Mouse (Mus musculus) neutrophil, adult 5-6 weeks (primary cell): Measurements from ENCODE around the gene Leprot. TPM values are rescaled to one million over a fixed set of nuclear protein-coding genes. Genes with fewer than 3 reads are reported as not detected.

Source experiments
- ATAC-seq: fragments of 151-379, 151-347 bp; 2 replicates; pipeline ENCODE4 v1.8.0; 2017; ENCODE audit warnings: mild to moderate bottlenecking, moderate TSS enrichment; ENCODE audit not compliant: insufficient number of reproducible peaks, poor library complexity, low FRiP score, severe bottlenecking; ENCODE audit errors: extremely low read depth
- total RNA-seq: library from RNA; stranded (forward); fragments of 200-1000 nt; gene quantifications from 2 replicates; pipeline ENCODE4 v1.2.3, GENCODE M21; 2017

The Leprot gene
- total RNA-seq, 1 experiment from 2014 or later = 39.5 TPM

GRCm38 (mm10) chr4:101656056-101656455 is 8.5 kb downstream of the Leprot start:
- ATAC-seq = no peak

GRCm38 (mm10) chr4:101656956-101657570 is 9.5 kb downstream of the Leprot start:
- no peak for ATAC-seq

- ATAC-seq = no peak
These were observed 16.7 kb downstream of the Leprot start for GRCm38 (mm10) chr4:101664160-101664750.

DNA sequence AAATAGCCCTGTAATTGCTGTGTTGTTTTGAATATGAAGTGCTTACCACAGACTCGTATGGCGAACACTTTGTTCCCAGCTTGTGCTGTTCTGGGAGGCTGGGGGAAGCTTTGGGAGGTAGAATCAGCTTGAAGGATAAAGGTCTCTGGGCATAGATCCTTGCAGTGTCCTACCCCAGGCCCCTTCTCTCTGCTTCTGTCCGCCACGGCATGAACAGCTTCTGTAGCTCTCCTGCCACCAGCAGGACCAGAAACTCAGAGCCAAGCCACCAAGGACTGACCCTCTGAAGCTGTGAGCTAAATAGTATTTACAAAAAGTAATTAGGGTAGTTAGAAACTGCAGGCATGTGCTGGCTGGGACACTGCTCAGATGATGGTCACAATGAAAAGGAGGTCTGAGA is 17.2 kb downstream of the Leprot start:
- ATAC-seq = no peak

- ATAC-seq = no peak
These were observed 21.6 kb downstream of the Leprot start for GRCm38 (mm10) chr4:101669161-101669560.

DNA sequence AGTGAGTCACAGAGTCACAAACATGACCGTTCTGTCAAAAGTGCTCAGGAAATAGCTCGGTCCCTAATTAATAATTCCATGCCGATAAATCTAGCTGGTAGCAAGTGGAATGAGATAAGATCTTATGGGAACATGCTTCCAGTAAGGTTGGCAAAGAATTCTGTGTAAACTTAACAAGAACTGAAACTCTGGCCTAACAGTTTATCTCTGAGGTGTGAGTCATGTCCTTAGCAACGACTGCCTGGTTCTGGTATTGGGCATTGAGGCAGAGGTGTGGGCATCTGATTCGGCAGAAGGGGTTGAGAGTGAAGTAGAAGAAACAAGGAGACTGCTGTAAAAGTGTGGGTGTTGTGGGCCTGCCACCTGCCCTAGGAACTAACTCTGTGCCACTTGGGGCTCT is 22.3 kb downstream of the Leprot start:
- no peak for ATAC-seq

DNA sequence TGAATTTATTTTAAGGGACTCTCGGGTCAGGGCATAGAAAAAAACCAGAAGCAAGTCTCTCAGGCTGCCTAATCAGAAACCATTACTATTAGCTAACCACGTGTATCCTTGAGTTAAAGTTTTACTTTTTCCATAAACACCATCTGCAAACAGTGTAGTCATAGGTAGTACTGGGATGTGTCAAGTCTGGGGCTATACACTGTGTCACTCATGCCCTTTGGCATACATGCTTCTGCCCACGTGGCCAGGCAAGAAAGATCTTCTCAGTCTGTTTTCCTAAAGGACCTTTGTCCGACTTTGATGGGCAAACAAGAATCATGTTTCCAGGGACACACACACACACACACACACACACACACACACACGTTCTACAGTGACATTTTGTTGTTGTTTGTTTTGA is 27.3 kb downstream of the Leprot start:
- ATAC-seq = no peak

- ATAC-seq = no peak
These were observed 28.2 kb downstream of the Leprot start for GRCm38 (mm10) chr4:101675726-101676125.

DNA sequence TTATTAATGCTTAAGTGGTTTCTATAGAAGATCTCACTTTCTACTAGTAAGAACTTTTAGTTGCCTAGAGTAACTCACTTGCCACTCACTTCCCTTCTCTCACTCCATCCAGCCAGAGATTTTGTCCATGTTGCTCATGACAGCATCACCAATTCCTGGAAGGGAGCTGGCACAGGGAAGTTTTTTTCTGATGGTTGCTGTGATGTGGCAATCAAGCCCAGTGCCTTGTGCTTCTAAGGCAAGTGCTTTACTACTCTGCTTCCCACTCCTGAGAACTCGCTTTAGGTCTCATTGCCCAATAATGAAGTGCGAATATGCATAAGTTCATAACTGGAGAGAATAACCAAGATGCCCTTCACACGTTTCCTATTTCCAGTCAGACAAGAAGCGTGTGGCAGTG is 35.1 kb downstream of the Leprot start:
- ATAC-seq = no peak

DNA sequence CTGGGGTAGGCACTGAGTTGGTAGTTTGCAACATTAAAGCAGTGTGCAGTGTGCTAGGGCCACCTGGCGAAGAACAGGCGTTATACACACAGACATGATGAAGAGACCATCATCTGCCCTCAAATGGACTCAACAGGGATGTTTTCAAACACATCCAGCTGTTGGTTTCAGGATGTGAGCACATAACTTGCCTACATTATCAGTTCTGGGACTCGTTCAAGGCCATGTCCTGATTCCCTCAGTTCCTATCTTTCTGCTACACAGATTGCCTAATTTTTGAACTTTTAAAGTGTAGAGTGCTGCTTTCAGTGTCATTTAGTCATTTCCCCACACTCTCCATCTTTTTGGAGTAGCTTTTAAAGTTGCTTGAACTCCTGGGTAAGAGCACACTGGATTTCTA is 35.6 kb downstream of the Leprot start:
- ATAC-seq = no peak

GRCm38 (mm10) chr4:101684821-101685220 is 37.3 kb downstream of the Leprot start:
- ATAC-seq = no peak

DNA sequence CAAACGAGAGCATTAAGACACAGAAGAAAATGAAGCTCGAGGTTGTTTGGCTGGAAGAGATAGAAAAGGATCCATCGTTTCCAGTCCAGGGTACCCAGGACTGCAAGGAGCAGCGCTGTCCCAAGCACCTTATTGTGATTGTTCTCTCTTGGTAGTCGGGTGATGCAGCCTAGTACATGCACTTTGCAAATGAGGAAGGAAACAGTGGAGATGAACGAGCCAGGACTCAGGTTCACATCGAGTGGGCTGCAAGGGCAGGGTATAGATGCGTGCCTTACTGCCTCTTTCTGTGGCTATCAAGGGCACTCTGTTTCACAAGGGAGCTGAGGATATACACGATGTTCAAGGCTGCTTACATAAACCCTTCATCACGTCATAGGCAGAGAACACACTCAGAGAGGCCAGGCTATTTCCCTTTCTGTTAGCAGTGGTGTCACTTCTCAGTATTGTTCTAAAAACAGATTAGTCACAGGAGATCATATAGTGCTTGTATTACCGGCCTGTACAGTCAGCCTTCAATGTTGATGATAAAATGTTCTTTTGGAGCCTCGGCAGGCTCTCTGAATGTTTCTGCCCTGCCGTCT is 38.8 kb downstream of the Leprot start:
- no peak for ATAC-seq

DNA sequence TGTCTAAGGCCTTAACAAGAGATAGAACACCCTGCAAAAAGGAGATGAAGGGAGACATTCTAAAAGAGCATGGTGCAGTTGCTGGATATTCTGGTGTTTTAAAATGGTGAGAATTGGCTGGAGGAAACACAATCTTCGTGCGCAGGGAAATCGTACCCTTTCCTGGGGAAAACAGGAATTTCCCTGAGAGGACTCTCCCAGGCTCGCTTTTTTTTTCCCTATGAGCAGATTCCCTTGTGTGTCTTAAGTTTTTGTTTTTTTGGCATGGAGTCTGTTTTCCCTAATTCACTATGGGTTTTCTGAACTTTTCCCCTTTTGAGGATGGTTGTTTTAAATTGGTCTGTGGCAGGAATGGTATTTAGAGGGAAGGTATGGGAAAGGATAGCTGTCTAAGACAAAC is 41.7 kb downstream of the Leprot start:
- no peak for ATAC-seq

DNA sequence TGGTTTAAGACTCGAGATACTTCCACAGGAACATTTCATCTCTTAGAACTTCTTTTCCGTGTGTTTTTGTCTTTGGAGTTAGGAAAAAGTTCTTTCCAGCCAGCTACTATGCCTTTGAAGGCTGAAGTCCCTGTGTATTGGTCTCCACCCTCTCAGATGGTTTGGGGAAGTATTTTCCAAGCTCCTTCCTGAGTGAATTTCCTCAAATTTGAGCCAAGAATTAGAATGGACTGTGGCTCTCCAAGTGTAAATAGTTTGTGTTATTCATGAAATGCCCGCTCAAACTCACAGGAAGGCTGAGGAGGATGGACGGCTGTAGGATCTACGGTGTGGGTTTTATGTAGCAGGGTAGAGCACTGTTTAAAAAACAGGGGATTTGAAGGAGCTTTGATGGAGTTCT is 42.1 kb downstream of the Leprot start:
- ATAC-seq = no peak

DNA sequence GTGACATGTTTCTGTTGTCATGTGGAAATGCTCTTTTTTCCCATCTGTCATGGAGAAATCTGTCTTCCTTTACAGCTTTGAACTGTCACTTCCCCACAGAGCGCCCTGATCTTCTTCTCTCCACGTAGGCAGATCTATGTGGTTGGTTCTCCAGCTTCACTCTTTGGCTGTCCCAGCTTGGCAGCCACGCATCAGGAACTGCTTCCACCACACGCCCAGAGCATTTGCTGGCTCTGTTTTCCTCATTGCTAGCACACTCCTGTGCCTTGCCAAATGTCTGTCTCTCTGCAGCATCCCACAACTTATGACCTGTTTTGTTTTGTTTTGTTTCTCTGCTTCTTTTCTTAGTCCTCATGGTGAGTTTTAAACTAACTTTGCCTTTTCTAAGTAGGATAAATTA is 45.4 kb downstream of the Leprot start:
- no peak for ATAC-seq

DNA sequence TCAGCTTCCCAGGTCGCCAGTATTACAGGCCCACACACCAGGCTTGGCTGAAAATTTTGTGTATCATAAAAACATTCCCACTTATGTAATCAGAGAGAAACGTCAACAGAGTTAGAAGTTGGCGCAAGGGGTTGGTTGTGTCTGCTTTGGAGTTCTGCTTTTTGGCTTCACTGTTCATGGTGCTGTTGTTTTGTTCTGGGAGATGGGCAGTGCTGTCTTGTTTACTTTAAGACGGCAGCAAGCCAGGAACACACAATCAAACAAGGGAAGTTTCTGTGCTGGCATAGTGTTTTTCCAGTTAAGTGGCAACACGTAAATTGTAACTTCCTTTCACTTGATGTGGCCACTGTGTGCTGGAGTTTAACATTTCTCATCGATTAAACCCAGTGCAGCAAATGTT is 47.0 kb downstream of the Leprot start:
- ATAC-seq = no peak

- no peak for ATAC-seq
These were observed 49.7 kb downstream of the Leprot start for GRCm38 (mm10) chr4:101697236-101697635.

- no peak for ATAC-seq
These were observed 51.9 kb downstream of the Leprot start for GRCm38 (mm10) chr4:101699423-101699822.

DNA sequence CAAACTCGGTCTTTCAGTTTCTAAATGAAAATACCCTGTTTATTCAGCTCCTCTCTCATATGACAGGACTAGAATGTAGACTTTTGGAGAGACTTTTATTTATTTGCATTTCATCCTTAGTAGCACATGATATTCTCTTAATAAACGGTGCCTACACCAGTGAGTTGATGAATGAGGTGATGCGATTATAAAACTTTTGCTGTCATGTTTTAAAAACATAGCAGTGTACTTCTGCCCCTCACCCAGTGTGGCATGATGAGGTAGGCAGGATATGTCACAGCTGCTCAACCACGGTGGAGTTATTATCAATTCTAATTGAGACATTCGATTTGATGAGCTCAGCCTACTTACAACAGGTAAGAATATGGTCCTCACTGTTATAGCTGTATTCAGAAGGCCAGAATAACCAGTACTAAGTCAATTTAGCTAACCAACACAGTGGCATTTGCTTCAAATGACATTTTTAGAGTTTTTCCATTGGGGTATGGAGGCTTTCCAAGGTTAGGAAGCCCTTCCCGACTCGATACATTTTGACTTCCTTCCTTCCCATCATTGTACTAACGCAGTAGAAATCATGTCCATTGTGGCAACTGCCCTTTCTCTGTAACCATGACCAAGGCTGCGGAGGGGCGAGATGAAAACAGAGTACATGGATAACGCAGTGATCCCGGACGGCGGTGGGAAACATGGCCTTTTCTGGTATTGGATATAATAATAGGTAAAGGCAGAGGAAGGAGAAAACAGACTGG is 53.5 kb downstream of the Leprot start:
- no peak for ATAC-seq

- no peak for ATAC-seq
These were observed 57.8 kb downstream of the Leprot start for GRCm38 (mm10) chr4:101705325-101705724.
